Mouse (Mus musculus) adrenal gland, postnatal 36 days (tissue): ENCODE measurements around the gene Rpl31. TPM values are rescaled to one million over a fixed set of nuclear protein-coding genes. Genes with fewer than 3 reads are reported as not detected.

Experiments
- DNase-seq, 2 experiments: peaks; one replicate each; pipeline ENCODE4 v3.0.0; 2021; ENCODE audit warnings: mixed read lengths in 1 of 2
- total RNA-seq, 2 experiments: library from RNA; stranded (reverse); gene quantifications; 2 replicates each; pipeline ENCODE4 v1.2.3; 2021

Rpl31 gene
- total RNA-seq, 2 experiments from 2014 or later: 739 to 814 TPM

GRCm38 (mm10) chr1:39398284-39398683 is 30.6 kb downstream of the Rpl31 start:
- no peak for DNase-seq

DNA sequence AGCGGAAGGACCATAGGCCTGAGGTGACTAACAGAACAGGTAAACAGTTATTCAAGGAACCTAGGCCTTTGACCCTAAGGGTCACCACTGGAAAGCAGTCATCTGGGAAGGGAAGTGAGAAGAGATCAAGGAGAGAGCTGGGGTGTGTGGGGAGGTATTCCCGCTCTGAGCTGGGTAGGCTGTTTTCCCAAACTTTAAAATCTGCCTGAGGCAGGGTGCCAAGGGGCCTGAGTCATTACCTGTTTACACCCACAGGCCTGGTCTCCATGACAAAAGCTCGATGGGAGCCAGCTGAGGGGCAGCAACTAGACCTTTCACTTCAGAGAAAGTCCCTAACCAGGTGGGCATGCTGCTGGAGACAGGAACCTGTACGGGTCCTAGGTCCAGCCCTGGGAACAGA is 31.6 kb downstream of the Rpl31 start:
- DNase-seq: peak; percentile 49 to 63

DNA sequence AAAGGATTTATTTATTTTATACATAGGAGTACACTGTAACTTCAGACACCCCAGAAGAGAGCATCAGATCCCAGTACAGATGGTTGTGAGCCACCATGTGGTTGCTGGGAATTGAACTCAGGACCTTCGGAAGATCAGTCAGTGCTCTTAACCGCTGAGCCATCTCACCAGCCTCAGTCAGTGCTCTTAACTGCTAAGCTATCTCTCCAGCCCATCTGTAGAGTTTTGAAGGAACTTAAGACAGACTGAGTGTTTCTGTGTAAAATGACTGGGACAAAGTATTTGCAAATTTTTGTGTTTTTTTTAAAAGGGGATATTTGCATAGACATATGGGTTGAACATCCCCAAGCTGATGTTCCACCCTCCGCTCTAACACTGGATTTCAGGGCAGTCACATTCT is 32.5 kb downstream of the Rpl31 start:
- no peak for DNase-seq

GRCm38 (mm10) chr1:39407108-39407507 is 39.5 kb downstream of the Rpl31 start:
- DNase-seq: no peak

- no peak for DNase-seq
Observed at GRCm38 (mm10) chr1:39408123-39408522, 40.5 kb downstream of the Rpl31 start.

DNA sequence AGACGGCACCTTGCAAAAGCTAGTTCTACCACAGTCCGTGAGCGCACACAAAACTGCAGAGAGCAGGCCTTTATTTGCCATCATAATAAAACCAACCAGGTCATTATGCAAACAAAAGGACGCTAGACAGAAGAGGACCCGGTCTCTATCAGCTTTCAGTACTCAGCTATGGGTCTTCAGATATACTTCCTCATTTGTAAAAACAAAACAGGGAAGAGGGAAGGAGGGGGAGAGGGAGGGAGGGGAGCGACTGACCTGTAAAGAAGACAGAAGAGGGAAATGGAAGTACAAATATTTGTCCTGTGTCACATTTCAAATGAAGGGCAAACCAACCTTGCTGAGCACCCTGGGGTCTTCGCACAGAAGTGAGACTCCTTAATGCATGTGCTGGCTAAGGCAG is 41.0 kb downstream of the Rpl31 start:
- no peak for DNase-seq

DNA sequence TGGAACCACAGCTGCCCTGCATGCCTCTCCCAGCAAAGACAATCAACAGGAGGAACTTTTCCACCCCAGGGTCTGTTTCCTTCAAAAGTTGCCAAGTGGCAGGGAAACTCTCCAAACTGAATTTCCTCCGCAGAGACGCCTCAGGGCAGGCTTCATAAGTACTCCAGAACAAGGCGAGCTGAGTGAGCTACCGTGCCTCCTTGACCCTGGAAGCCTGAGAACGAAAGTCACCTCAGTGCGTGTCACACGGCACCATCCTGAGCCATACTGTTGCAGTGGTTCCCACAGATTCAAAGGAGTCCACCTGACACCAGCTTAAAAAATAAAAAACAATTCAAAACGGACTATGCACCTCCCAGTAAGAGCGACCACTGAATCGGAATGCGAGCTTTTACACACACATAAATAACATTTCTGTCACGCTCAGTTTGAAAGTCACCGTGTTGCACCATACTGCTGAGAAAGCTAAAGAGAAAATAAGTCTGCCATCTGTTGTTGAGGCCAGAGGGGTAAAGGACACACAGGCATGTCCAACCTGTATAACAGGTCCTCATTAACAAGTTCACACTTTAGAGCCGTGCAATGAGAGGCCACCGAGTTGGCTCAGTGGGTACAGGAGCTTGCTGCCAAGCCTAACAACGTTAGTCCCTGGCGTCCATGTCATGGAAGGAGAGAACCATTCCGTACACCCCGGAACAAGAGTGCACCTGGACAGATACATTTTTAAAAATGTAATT is 42.6 kb downstream of the Rpl31 start:
- DNase-seq: no peak

GRCm38 (mm10) chr1:39417817-39418216 is 50.2 kb downstream of the Rpl31 start:
- peak; percentile 69 to 84 for DNase-seq

DNA sequence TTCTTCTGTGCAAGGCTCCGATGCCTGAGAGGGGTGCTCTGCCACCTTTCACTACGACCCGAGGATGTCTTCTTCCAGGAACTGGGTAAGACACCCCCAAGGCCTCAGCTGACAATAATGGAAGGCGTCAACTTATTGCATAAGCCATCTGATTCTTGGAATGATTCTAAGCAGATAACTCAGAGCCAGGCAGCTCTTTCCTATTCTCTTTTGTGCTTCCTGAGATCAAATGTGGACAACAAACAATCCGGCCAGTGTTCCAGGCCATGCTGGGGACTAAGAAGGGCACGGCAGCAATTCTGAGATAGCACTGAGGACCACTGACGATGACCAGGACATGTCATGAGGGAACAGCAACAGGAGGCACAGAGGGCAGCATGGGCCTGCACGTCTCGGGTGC is 51.2 kb downstream of the Rpl31 start:
- DNase-seq: no peak

DNA sequence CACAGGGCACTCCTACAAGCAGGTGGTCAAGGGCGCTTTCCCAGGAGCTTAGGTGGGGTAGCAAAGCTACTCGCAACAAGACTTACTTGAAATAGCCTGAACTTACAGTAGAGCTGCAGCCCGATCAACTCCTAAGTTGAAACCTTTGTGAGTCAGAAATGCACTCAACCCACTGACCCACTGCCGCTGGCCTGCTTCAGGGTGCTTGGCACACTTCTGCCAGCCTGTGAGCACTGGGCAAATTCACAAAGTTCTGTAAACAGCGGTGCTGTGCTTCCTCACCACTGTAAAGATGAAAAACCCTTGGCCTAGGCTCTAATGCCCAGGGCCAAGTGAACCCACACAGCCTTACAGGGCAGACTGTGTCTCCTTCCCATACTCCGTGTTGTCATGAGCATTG is 53.3 kb downstream of the Rpl31 start:
- no peak for DNase-seq

Other genes starting within 250 kb of the Rpl31 start
- 1 to 10 TPM; 1.2 to 5.0 TPM for gene Npas2, start 174.1 kb upstream of the Rpl31 start, total RNA-seq
- gene Tbc1d8, start 110.9 kb downstream of the Rpl31 start, total RNA-seq: 10 to 100 TPM in 1 of 2 experiments, 1 to 10 TPM in 1; 6.9 to 18.7 TPM
- gene Cnot11, start 167.2 kb downstream of the Rpl31 start, total RNA-seq: 10 to 100 TPM; 20.0 to 20.3 TPM
- 10 to 100 TPM; 48.3 to 51.5 TPM for gene Rnf149, start 209.6 kb downstream of the Rpl31 start, total RNA-seq